Mouse (Mus musculus): ENCODE measurements around the gene Pmepa1. TPM values are rescaled to one million over a fixed set of nuclear protein-coding genes. Genes with fewer than 3 reads are reported as not detected.

Gene Pmepa1
- total RNA-seq, 1 experiment from 2014 or later: not detected

DNA sequence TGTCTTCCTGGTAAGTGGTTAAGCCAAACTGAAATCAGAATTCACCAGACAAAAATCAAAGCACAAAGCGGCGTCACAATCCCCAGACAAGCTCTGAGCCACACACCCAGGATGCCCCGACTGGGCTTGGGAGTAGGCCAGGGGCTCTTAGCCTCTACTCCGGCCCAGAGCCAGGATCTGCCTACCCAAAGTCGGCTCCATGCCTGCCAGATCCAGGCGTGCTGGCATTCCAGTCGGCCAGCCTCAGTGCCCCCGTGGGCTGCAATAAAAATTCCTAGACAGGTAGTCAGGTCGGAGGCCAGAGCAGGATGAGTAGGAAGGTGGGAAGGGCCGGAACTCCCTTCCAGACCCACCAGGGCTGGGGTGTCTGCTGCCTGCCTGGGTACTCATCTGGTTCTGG lies 14.8 kb downstream of the Pmepa1 start:
- no peak for ATAC-seq (ENCODE audit: extremely low read depth, insufficient number of reproducible peaks, low FRiP score, poor library complexity, severe bottlenecking)

GRCm38 (mm10) chr2:173258459-173259091 lies 17.8 kb downstream of the Pmepa1 start:
- ATAC-seq (ENCODE audit: extremely low read depth, insufficient number of reproducible peaks, low FRiP score, poor library complexity, severe bottlenecking): no peak

DNA sequence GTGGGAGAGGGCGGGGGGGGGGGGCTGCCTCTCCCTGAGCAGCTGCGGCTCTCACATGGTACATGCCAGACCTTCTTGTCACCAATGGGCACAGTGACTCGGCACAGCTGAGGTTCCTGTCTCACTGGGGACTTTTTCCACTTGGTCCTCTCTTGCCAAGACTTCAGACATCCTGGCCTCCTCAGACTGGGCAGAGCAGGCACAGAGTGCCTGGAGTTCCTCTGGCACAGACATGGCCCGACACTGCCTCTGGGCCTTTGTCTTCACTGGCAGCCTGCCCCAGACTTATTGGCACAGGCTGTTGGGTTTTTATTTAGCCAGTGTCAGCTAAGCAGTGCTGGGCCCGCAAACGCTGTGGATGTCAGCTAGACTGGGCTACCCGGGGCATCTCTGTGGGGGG lies 18.7 kb downstream of the Pmepa1 start:
- ATAC-seq (ENCODE audit: extremely low read depth, insufficient number of reproducible peaks, low FRiP score, poor library complexity, severe bottlenecking): no peak

GRCm38 (mm10) chr2:173256552-173256949 lies 19.8 kb downstream of the Pmepa1 start:
- ATAC-seq (ENCODE audit: extremely low read depth, insufficient number of reproducible peaks, low FRiP score, poor library complexity, severe bottlenecking): no peak

GRCm38 (mm10) chr2:173255810-173256551 lies 20.4 kb downstream of the Pmepa1 start:
- ATAC-seq (ENCODE audit: extremely low read depth, insufficient number of reproducible peaks, low FRiP score, poor library complexity, severe bottlenecking): no peak

DNA sequence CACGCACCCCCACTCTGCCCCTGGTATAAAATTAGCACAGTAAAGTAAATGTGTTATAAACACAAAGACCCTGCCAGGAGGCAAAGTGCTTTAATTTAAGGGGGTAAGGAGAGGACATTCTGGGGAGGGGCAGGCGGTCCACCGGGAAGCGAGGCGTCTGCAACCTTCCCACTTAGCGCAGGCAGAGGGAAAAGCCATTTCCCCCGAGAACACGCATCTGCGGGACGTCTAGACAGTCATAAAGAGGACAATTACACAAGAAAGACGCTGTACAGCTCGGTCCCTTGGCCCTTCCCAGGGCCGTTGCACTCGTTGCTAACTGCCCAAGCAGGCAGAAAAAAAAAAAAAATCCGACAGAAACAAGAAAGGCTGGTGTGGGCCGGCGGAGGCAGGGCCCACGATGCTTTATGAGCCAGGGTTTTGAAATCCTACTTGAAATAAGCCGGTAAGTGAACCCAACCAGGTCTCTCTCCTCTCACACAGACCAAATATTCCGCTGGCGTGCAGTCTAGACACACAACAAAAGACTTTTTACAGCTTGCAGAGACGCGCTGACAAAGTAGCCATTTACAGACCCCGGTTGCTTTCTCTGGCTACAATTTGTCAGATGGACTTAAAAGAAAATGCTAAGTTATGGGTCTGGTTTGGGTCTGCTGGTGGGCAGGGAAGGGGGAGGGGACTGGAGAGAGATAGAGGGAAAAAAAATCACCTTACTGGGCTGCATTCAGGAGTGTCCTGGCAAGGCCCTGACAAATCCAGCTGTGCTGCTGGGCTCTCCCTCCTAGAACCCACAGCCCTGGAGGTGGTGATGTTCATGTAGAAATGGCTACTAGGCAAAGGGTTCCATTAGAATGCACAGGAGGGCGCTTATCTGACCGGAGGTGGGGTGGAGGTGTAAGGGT lies 22.3 kb downstream of the Pmepa1 start:
- ATAC-seq (ENCODE audit: extremely low read depth, insufficient number of reproducible peaks, low FRiP score, poor library complexity, severe bottlenecking): no peak

- no peak for ATAC-seq (ENCODE audit: extremely low read depth, insufficient number of reproducible peaks, low FRiP score, poor library complexity, severe bottlenecking)
Measured at GRCm38 (mm10) chr2:173251675-173252074, 24.7 kb downstream of the Pmepa1 start.

DNA sequence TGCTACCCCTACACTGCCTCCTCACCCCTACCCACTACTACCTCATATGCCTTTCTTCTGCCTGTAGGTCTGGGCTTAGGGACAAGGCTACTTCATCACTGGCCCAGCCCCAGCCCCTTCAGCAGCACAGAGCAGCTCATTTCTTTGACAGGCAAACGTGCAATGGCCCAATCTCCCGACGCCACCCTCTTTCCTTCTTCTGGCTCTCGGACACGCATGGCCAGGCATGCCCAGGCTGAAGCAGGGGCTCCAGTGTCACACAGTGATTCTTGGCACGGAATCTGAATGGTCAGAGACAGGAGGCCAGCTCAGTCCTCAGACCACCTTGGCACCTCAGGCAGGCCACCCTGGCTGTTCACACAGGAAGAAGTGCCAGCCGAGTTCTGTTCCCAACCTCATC lies 25.2 kb downstream of the Pmepa1 start:
- ATAC-seq (ENCODE audit: extremely low read depth, insufficient number of reproducible peaks, low FRiP score, poor library complexity, severe bottlenecking): no peak

DNA sequence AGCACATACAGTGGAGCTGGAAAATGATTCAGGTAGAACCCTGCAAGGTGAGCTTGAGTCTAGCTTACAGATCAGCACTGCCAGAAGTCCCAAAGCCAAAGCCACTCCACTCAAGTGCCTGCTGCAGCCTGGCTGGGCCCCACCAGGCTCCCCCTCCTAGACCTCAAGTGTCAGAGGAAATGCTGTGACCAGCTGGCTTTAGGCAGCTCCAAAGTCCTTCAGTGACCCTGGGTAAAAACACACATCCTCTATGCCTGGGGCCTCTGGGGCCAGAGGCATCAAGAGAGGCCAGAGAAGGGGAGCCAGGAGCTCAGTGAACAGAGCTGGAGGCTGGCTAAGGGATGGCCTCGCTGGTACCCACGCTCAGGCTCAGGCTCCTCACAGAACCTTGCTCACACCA lies 25.9 kb downstream of the Pmepa1 start:
- ATAC-seq (ENCODE audit: extremely low read depth, insufficient number of reproducible peaks, low FRiP score, poor library complexity, severe bottlenecking): no peak

DNA sequence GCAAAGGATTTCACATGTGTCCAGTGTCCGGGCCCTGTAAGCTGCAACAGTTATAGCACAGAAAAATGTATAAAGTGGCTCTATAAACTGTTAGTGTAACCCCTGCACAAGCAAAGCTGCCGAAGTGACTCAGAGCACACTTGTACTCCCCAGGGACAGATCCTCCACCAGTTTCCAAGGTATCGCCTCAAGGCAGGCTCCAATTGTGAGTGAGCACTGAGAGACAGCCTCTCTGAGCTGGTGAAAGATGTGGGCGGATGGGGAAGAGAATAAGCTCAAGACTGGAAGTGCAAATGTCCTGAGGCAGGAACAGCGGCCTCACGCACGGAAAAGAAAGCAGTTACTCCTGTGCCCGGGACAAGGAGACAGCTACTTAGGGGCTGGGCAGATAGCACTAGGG lies 26.4 kb downstream of the Pmepa1 start:
- no peak for ATAC-seq (ENCODE audit: extremely low read depth, insufficient number of reproducible peaks, low FRiP score, poor library complexity, severe bottlenecking)

DNA sequence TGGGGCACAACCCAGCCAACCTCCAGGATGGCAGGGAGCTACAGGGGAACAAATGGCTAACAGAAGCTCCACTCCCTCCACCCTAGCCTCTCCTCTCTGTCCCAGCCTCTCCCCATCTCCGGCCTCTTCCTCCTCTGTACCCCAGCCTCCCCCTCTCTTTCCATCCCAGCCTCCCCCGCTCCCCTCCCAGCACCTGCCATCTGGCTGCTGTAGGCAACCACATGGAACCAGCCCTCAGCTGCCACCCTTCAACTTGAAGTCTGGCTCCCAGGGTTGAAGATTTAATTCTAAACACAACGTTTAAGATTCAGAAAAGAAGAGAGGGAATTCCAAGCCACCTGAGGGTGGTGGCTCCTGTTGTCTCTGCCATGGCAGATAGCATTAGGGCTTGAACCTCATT lies 26.9 kb downstream of the Pmepa1 start:
- no peak for ATAC-seq (ENCODE audit: extremely low read depth, insufficient number of reproducible peaks, low FRiP score, poor library complexity, severe bottlenecking)

DNA sequence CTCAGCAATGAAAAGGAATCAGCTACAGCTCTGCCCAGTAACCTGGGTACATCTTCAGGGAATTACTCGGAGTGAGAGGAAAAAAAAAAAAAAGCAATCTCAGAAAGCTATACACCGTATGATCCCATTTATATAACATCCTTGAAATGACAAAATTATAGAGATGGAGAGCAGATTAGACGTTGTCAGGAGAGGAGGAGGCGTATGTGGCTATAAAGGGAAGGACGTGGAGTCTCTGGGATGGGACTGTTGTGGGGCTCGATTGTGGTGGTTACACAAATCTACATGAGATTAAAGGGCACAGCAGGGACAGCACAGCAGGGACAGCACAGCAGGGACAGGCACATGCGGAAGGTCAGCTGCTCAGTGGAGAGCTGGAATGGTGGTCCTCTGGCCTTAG lies 27.5 kb downstream of the Pmepa1 start:
- ATAC-seq (ENCODE audit: extremely low read depth, insufficient number of reproducible peaks, low FRiP score, poor library complexity, severe bottlenecking): no peak

DNA sequence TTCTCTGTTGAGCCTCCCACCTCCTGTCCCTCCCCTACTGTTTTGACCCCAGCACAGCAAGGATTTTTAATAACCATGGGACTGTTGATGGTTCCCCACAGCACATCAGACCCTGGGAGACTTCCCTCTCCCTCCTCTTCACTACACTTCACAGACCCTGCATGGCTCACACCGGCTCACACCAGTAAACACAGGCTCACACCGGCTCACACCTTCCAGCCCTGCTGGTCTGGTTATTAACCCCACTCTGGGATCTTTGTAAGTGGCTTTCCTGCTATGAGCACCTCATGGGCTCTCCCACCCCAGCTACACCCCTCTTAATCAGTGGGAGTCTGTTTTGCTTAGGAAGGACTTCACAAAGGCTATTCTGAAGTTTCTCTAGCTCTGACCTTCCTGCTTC lies 28.4 kb downstream of the Pmepa1 start:
- no peak for ATAC-seq (ENCODE audit: extremely low read depth, insufficient number of reproducible peaks, low FRiP score, poor library complexity, severe bottlenecking)

- ATAC-seq (ENCODE audit: extremely low read depth, insufficient number of reproducible peaks, low FRiP score, poor library complexity, severe bottlenecking): no peak
Measured at GRCm38 (mm10) chr2:173247197-173247596, 29.1 kb downstream of the Pmepa1 start.

GRCm38 (mm10) chr2:173246688-173247087 lies 29.6 kb downstream of the Pmepa1 start:
- no peak for ATAC-seq (ENCODE audit: extremely low read depth, insufficient number of reproducible peaks, low FRiP score, poor library complexity, severe bottlenecking)

GRCm38 (mm10) chr2:173245258-173245657 lies 31.1 kb downstream of the Pmepa1 start:
- no peak for ATAC-seq (ENCODE audit: extremely low read depth, insufficient number of reproducible peaks, low FRiP score, poor library complexity, severe bottlenecking)

- no peak for ATAC-seq (ENCODE audit: extremely low read depth, insufficient number of reproducible peaks, low FRiP score, poor library complexity, severe bottlenecking)
Measured at GRCm38 (mm10) chr2:173244108-173244507, 32.2 kb downstream of the Pmepa1 start.

- ATAC-seq (ENCODE audit: extremely low read depth, insufficient number of reproducible peaks, low FRiP score, poor library complexity, severe bottlenecking): no peak
Measured at GRCm38 (mm10) chr2:173243616-173244015, 32.7 kb downstream of the Pmepa1 start.

DNA sequence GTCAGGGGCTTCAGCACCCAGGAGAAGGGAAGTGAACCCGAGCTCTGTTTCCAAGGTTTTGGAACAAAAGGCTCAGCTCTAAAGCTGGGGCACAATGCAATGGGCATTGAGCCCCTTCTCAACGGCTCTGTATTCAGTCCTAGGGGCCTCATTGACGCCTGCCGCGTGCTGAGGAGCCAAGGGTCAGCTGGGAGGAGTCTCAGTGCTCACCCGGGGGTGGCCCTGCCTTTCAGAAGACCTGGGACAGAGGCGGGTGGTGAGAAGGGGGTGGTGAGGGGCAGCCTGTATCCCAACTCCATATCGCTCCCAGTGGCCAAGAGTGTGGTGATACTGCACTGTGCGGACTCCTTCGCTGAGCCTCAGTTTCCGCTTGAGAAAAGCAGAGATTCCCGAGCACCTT lies 33.5 kb downstream of the Pmepa1 start:
- no peak for ATAC-seq (ENCODE audit: extremely low read depth, insufficient number of reproducible peaks, low FRiP score, poor library complexity, severe bottlenecking)

DNA sequence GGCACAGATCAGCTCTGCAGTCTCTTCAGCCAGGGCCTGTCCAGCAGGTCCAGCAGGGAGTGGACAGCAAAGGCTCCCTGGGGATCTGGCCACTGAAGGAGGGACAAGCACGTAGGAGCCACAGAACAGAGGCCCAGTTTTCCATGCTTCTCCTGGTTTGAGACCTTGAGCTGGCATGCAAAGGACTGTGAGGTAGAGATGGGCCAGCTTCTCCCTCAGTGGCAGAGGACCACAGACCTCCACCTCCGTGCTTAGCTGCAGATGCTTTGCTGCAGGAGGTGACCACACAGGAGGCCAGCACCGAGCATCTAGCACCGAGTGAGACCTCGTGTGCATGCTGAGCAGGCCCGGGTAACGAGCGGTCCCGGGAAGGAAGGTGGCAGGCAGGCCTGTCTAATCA lies 35.6 kb downstream of the Pmepa1 start:
- ATAC-seq (ENCODE audit: extremely low read depth, insufficient number of reproducible peaks, low FRiP score, poor library complexity, severe bottlenecking): no peak
